Mouse (Mus musculus) left cerebral cortex, postnatal 25 days (tissue): ENCODE results near the gene Diaph2. TPM values are rescaled to one million over a fixed set of nuclear protein-coding genes. Genes with fewer than 3 reads are reported as not detected.
"Not testable (repeated sequence)": the region's sequence is repeated elsewhere in the genome, so short reads cannot be mapped to it uniquely, and the experiment has no call there.

Source experiments
- DNase-seq, 2 experiments: peaks; one replicate each; pipeline ENCODE4 v3.0.0; 2022; ENCODE audit warnings: low spot score in 2 of 2, mixed read lengths in 1 of 2
- intact Hi-C: fragments of 180-260 bp; cut with DNase I; formaldehyde crosslinking; loops from one replicate; pipeline ENCODE4 v1.15.1; 2025
- total RNA-seq, 2 experiments: library from RNA; stranded (reverse); gene quantifications; 2 replicates each; pipeline ENCODE4 v1.2.3; 2021

The Diaph2 gene
- total RNA-seq, 2 experiments from 2014 or later, result 21.9 to 25.6 TPM

DNA sequence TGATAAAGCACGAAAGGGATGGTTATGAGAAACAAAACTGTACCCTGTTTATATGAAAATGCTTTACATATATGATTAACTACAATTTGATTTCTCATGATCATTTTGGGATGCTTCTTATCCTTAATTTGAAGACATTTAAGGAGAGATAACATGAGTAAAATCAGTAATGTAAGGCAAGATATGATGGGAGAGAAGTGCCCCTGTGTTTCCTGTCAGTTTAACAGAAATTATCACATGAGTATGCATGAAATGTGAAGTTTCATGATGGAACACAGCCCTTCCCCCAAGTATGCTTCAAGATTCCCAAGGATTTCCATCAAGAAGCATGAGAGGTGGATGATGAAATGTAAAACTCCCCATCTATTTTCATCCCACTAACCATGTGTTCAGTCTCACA, 485.6 kb downstream of the Diaph2 start:
- no peak for DNase-seq
- intact Hi-C loops, result no loop called here

GRCm38 (mm10) chrX:130246652-130247051, 497.1 kb downstream of the Diaph2 start:
- DNase-seq, result peak; percentile 3 to 35
- intact Hi-C loops, result no loop called here

DNA sequence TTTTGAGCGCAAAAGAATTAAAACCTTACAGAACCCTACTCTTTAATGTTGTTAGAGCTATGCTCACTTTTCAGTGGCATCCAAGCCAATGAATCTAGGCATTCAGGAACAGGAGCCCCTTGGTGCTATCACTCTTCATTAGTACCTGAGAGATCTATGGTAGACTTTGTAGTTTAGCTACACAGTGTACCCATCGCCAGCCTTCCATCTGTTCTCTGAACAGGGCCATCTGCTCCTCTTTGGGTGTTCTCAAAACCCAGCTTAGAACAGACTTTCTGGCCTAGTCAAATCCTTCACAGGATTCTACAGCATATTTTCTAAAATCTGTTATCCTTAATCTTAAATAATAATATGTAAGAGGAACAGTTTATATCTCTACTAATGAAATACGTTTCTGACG, 504.1 kb downstream of the Diaph2 start:
- intact Hi-C loops, result no loop called here

GRCm38 (mm10) chrX:130265707-130266106, 516.2 kb downstream of the Diaph2 start:
- intact Hi-C loops, result no loop called here
- no peak for DNase-seq

More for the DNA sequence above, 504.1 kb downstream of the Diaph2 start:
- DNase-seq, result peak; percentile 26 to 64

DNA sequence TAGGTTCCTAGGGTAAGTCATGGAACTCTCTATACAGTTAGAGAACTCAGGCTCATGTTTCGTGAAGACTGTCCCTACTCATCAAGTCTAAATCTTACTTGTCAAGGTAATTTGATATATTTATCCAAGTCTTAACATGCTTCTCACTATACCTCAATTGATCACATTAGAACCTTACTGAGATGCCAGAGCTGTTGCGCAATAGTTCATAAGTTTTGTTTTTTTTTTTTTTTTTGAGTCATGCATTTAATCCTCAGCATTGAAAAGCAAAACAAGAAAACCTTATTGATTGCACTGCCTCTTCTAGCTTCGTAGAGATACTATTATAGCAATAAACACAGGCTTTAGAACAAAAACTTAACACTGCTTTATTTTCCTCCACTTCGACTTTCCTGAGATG, 529.6 kb downstream of the Diaph2 start:
- DNase-seq, result no peak
- intact Hi-C loops, result no loop called here

DNA sequence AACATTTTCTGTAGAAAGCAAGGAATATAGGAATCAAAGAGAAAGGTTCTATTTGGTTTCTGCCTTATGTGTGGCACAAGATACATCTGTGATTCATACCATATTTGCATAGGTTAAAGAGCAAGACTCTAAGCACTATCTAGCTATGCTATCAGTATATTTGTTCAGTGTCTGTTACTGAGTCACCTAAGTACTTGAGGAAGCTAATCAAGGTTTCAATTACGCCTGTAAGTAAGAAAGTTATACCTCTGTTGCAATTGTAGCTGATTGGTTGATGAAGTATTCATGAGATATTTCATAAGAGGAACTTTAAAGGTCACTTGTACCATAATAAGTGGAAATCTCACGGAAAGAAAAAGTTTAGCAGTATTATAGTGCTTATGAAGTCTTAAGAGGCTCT, 531.9 kb downstream of the Diaph2 start:
- no peak for DNase-seq
- intact Hi-C loops, result no loop called here

GRCm38 (mm10) chrX:130287032-130287431, 537.5 kb downstream of the Diaph2 start:
- intact Hi-C loops, result no loop called here
- DNase-seq, result no peak

DNA sequence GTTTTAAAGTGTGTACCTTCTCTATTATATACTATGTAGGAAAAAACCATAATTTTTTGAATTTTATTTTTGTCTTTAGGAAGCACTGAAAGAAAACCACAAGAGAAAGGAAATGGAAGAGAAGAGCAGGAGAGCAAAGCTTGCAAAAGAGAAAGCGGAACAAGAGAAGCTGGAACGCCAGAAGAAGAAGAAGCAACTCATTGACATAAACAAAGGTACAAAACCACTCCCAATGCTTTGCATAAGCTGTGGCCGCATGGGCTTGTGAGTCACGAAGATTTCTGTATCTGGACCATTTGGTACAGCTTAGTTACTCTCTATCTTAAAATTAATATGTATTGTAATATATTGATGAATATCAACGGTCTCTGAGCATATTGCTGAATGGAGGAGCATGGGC, 540.2 kb downstream of the Diaph2 start:
- DNase-seq, result no peak
- intact Hi-C loops, result no loop called here

GRCm38 (mm10) chrX:130350808-130351435, 601.4 kb downstream of the Diaph2 start:
- DNase-seq, result no peak
- intact Hi-C loops, result no loop called here

DNA sequence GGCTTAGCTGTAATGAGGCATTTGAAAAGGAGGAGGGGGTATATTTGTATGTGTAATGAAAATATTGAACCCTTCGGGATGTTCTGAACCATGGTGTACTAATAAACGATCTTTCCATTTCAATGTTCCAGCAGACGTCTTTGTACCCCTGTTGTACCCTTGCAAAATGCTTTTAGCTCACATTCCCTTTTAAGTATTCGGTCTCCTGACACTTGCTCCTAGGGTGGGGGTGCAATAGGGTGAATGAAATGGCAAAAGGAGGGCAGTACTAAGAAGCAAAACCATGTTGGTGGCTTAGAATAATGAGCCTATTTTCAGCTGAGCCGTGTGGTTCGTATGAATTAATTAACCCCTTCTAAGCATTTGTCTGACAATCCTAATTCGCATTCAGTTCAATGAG, 601.9 kb downstream of the Diaph2 start:
- no peak for DNase-seq
- intact Hi-C loops, result no loop called here

DNA sequence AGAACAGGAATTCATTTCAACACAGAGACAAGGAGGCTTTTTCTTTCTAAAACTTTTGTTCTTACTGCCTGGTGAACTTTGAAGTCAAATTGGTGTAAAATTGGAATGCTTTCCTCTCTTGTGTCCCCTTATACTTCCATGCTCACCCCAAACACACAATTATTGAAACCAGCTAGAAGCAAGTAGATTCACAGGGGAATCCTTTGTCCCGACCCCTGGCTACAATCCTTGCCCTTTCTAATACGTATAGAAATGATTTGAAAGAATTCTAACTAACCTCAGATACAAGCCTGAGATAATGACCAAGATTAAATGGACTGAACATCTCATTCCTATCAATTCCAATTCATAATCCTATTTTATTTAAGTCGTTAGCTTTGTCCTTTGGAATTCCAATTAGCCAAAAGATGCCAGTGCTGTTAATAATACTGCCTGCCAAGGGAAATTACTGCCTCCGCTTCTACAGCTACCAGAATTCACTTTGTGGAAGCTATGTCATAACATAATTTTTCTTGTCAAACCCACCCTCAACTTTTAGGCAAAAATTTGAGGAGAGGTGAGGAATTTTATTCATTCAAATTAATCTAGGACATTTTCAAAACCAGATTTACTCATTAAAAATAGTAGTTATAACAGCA, 644.1 kb downstream of the Diaph2 start:
- intact Hi-C loops, result no loop called here

DNA sequence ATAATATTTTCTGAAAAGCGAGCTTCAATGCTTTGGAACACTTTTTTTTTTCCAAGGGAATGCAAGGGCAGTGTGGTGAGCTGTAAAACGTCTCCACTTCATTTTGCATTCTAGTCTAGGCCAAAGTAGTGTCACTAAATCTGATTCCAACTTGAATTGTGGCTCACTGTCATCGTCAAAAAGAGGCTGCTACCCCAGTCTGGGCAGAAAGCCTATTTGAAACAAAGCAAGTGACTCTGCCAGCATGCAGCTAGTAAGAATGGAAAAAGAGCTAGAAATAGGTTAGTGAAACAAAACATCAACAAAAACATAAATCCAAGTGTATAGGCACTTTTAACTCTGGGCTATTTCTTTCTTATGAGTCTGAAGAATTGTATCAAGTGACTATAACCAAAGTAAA, 653.7 kb downstream of the Diaph2 start:
- intact Hi-C loops, result no loop called here
- peak in 1 of 2 experiments; percentile 8 for DNase-seq

More for the DNA sequence above, 644.1 kb downstream of the Diaph2 start:
- DNase-seq, result no peak

DNA sequence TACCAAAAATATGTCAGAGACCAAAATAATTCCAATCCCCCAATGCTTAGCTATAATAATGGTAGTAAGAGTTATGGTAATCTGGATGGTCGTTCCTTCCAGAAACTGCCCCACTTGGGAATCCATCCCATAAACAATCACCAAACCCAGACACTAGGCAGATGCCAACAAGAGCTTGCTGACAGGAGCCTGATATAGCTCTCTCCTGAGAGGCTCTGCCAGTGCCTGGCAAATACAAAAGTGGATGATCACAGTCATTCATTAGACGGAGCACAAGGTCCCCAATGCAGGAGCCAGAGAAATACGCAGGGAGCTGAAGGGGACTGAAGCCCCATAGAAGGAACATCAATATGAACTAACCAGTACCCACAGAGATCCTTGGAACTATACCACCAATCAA, 657.9 kb downstream of the Diaph2 start:
- DNase-seq, intact Hi-C loops: not testable (repeated sequence)

- no peak for DNase-seq
- intact Hi-C loops, result no loop called here
These were observed 659.4 kb downstream of the Diaph2 start for GRCm38 (mm10) chrX:130408985-130409384.

GRCm38 (mm10) chrX:130423134-130423533, 673.6 kb downstream of the Diaph2 start:
- intact Hi-C loops, result no loop called here
- DNase-seq, result no peak

GRCm38 (mm10) chrX:130451822-130452487, 702.4 kb downstream of the Diaph2 start:
- no peak for DNase-seq
- intact Hi-C loops, result no loop called here

GRCm38 (mm10) chrX:130452488-130452823, 702.9 kb downstream of the Diaph2 start:
- intact Hi-C loops, result no loop called here
- DNase-seq, result no peak

DNA sequence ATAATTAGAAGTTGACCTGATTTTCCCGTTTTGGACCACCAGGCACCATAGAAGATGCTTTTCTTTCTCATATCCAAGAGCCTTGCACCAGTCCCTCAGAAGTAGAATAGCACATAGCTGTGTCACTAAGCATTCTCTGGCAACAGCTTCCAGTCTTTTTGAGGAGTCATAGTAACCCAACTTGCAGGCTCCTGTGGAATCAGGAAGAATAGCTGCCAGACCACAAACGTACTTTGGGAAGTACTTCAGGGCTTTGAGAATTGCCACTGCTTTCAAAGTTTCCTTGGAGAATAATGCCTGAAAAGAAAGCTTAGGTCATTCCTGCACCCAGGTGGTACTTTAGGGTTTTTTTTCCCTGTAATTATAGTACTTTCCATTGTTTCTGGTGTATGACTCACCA, 723.6 kb downstream of the Diaph2 start:
- intact Hi-C loops, result no loop called here
- no peak for DNase-seq

DNA sequence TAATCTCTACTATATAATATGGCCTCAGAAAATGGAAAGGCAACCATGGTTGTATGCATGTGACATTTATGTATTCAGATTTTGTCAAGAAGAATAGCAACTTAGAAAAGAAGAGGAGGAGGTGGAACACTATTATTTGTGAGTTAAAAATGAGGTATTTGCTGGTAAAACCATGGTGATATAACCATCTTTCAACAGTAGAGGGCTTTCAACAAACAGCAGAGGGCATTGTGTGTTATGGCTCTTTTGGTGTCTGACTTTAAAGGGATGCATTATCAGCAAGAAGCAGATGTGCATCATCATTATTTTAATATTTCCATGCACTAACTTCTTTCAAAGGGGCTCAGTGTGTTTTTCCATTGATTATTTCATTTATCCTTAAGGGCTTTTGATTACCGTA, 731.3 kb downstream of the Diaph2 start:
- no peak for DNase-seq
- intact Hi-C loops, result no loop called here

GRCm38 (mm10) chrX:130502680-130503464, 753.3 kb downstream of the Diaph2 start:
- peak; percentile 11 to 18 for DNase-seq
- intact Hi-C loops, result no loop called here
